Mouse (Mus musculus) liver, adult 2 months (tissue): ENCODE results near the gene Hoxc13. TPM values are rescaled to one million over a fixed set of nuclear protein-coding genes. Genes with fewer than 3 reads are reported as not detected.

Experiments used
- DNase-seq: peaks from one replicate; pipeline ENCODE4 v3.0.0-alpha.2; 2011; ENCODE audit warnings: low read depth, low spot score; ENCODE audit errors: extremely low read depth
- H3K27ac ChIP-seq: fragments of 200-500 bp; replicated peaks from 2 replicates; pipeline ENCODE4 v1.5.1; 2012; ENCODE audit warnings: low read depth, mild to moderate bottlenecking, control low read depth, inconsistent platforms, low read length; ENCODE audit not compliant: insufficient read depth
- H3K27me3 ChIP-seq: fragments of 200-500 bp; 2 replicates; pipeline ENCODE4 v1.6.1; 2012; ENCODE audit warnings: mild to moderate bottlenecking, moderate library complexity, low read length, inconsistent platforms; ENCODE audit not compliant: control insufficient read depth, insufficient read depth
- H3K36me3 ChIP-seq: fragments of 200-500 bp; 2 replicates; pipeline ENCODE4 v1.6.1; 2012; ENCODE audit warnings: low read length, inconsistent platforms; ENCODE audit not compliant: control insufficient read depth, insufficient read depth
- H3K4me1 ChIP-seq: fragments of 200-500 bp; 2 replicates; pipeline ENCODE4 v1.6.1; 2011; ENCODE audit warnings: low read length; ENCODE audit not compliant: control insufficient read depth, insufficient read depth
- H3K4me3 ChIP-seq: fragments of 200-500 bp; 2 replicates; pipeline ENCODE4 v1.5.1; 2011; ENCODE audit warnings: low read depth, mild to moderate bottlenecking, control low read depth, low read length, moderate library complexity; ENCODE audit not compliant: insufficient read depth
- H3K79me2 ChIP-seq: fragments of 200-500 bp; 2 replicates; pipeline ENCODE4 v1.6.1; 2012; ENCODE audit warnings: inconsistent platforms, mild to moderate bottlenecking, low read length, moderate library complexity; ENCODE audit not compliant: control insufficient read depth, insufficient read depth
- H3K9ac ChIP-seq: fragments of 200-500 bp; 2 replicates; pipeline ENCODE4 v1.6.1; 2012; ENCODE audit warnings: low read depth, mild to moderate bottlenecking, control low read depth, inconsistent platforms, low read length
- CTCF ChIP-seq: fragments of 200-500 bp; IDR thresholded peaks from 2 replicates; pipeline ENCODE4 v1.5.1; 2011; ENCODE audit warnings: low read depth, low read length, control low read depth
- POLR2A ChIP-seq: fragments of 200-500 bp; IDR thresholded peaks from 2 replicates; pipeline ENCODE4 v1.6.1; 2011; ENCODE audit warnings: low read length, control low read depth; ENCODE audit not compliant: insufficient read depth; ENCODE audit errors: extremely low read depth
- WGBS: fragments of 180-500 bp; shearing (Covaris S2); methylation state at CpG from one replicate; pipeline ENCODE4 v1.1.7; 2018; 5-methylcytosine and 5-hydroxymethylcytosine counted together
- polyA plus RNA-seq: library from polyadenylated mRNA; depleted of rRNA; stranded (reverse); fragments of >200 nt; gene quantifications from 2 replicates; pipeline ENCODE4 v1.2.3, GENCODE M21; 2012
- total RNA-seq: library from RNA; depleted of rRNA; stranded (reverse); fragments of >200 nt; gene quantifications from 2 replicates; pipeline ENCODE4 v1.2.3, GENCODE M21; 2014

The Hoxc13 gene
- total and polyA plus RNA-seq, 2 experiments, result not detected

DNA sequence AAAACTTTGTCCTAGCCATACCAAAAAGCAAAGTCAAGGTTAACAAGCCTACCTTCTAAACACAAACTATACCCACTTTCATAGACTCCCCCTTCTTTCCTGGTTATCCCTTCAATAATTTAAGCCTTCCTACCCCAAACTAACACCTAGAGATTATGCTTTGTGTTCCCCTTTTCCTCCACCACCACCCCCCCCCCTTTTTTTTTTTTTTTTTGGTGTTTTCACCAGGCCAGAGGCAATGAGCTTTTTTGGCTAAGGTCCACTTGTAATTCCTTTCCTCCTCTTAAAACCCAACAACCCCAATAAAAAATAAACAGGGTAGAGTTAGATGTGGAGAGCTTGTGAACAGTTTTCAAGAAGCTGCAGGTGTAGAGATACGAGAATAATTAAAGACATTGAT is 48.4 kb downstream of the Hoxc13 start:
- no peak for DNase-seq
- no peak for TF ChIP-seq POLR2A
- TF ChIP-seq CTCF, result no peak
- no peaks in the 10 kb centered on the region for H3K79me2 ChIP-seq
- 23% methylated on average over 1 of the region's 1 CpGs for whole genome bisulfite sequencing
- H3K9ac ChIP-seq, result no peak overlapping the region
- no peaks in the 10 kb centered on the region for H3K4me1 ChIP-seq
- H3K4me3 ChIP-seq, result no peak overlapping the region
- H3K27ac ChIP-seq, result no peak overlapping the region
- no peaks in the 10 kb centered on the region for H3K36me3 ChIP-seq
- H3K27me3 ChIP-seq, result peaks cover 36% of the 10 kb centered on the region

DNA sequence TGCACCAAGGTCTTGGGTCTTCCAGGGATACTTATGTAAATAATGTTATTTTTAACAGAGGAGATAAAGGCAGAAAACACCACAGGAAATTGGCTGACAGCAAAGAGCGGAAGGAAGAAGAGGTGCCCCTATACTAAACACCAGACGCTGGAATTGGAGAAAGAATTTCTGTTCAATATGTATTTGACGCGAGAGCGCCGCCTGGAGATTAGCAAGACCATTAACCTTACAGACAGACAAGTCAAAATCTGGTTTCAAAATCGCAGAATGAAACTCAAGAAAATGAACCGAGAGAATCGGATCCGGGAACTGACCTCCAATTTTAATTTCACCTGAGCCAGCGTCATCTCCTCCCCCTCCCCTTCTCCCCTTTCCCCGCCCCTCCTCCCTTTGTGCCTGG is 49.8 kb downstream of the Hoxc13 start:
- Histone ChIP-seq H3K4me3 (no peak overlapping the region), H3K4me1 (no peaks in the 10 kb centered on the region), H3K27me3 (peaks cover 36% of the 10 kb centered on the region), H3K9ac (no peak overlapping the region), H3K79me2 (no peaks in the 10 kb centered on the region), H3K36me3 (no peaks in the 10 kb centered on the region), H3K27ac (no peak overlapping the region)
- WGBS, result 4% methylated on average over 12 of the region's 12 CpGs
- DNase-seq, result no peak
- TF ChIP-seq CTCF (no peak), POLR2A (no peak)

DNA sequence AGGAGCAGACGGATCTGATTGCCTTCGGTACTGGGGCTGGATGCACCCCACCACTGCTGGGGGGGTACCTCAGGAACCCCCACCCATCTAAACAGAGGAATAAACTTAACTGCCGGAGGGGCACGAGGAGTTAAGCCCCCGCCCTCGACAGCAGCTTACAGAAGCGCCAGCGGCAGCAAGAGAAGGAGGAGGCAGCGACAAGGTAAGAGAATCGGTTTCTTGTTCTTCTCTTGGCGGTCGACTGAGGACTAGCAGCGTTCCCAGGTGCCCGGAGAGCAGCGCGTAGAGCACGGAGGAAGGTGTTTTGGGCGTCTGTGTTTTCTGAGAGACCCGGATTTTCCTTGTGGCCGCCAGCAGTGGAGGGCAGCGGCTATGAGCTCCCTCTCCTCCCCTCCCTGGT is 51.4 kb downstream of the Hoxc13 start:
- no peak for TF ChIP-seq POLR2A
- no peak for TF ChIP-seq CTCF
- Histone ChIP-seq H3K27me3 (peaks cover 41% of the 10 kb centered on the region), H3K4me3 (no peak overlapping the region), H3K36me3 (no peaks in the 10 kb centered on the region), H3K27ac (no peak overlapping the region), H3K9ac (no peak overlapping the region), H3K4me1 (no peaks in the 10 kb centered on the region), H3K79me2 (no peaks in the 10 kb centered on the region)
- DNase-seq, result no peak
- WGBS, result 2% methylated on average over 21 of the region's 21 CpGs

DNA sequence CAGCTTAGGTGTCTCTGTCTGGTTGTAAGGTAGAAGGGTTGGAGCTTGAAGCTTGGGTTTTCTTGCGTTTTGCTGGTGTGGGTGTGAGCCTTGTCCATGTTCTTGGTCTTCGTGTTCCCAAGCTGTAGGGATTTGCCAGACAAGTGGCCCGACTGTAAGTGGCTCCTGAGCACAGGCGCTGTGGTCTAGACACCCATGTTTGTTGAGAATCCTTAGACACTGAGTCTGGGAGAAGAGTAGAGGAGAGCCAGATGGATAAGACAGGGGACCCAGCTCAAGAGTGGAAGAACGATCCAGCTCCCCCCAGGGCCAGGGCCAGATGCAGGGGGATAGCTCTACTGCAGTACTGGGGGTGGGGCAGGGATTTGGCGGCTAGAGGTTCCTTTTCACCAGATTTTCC is 51.9 kb downstream of the Hoxc13 start:
- H3K36me3 ChIP-seq, result no peaks in the 10 kb centered on the region
- peaks cover 38% of the 10 kb centered on the region for H3K27me3 ChIP-seq
- H3K4me1 ChIP-seq, result no peaks in the 10 kb centered on the region
- 4% methylated on average over 6 of the region's 6 CpGs for WGBS
- no peak overlapping the region for H3K9ac ChIP-seq
- TF ChIP-seq CTCF (no peak), POLR2A (no peak)
- DNase-seq, result no peak
- H3K4me3 ChIP-seq, result no peak overlapping the region
- H3K27ac ChIP-seq, result no peak overlapping the region
- no peaks in the 10 kb centered on the region for H3K79me2 ChIP-seq

DNA sequence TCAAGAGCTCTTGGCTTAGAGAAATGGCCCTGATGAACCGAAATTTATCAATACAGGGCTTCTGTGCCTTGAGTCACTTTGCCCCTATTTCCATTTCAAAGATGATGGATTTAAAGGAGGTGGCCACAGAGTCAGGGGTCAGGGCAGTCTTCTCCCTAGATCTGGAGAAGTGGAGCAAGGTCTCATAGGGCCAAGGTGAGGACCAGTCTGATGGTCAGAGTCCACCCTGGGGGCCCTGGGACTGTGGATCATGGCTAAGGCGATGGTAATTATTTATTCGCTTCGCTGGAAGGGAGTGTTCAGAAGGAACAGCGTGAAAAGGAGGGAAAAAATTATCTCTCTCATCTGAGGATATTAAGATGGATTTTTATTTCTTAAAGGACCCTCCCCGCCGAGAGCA is 54.1 kb downstream of the Hoxc13 start:
- no peak overlapping the region for H3K27ac ChIP-seq
- H3K4me1 ChIP-seq, result no peaks in the 10 kb centered on the region
- DNase-seq, result no peak
- H3K27me3 ChIP-seq, result peaks cover 39% of the 10 kb centered on the region
- H3K36me3 ChIP-seq, result no peaks in the 10 kb centered on the region
- H3K4me3 ChIP-seq, result no peak overlapping the region
- no peak for TF ChIP-seq CTCF
- H3K9ac ChIP-seq, result no peak overlapping the region
- H3K79me2 ChIP-seq, result no peaks in the 10 kb centered on the region
- 13% methylated on average over 7 of the region's 7 CpGs for WGBS

DNA sequence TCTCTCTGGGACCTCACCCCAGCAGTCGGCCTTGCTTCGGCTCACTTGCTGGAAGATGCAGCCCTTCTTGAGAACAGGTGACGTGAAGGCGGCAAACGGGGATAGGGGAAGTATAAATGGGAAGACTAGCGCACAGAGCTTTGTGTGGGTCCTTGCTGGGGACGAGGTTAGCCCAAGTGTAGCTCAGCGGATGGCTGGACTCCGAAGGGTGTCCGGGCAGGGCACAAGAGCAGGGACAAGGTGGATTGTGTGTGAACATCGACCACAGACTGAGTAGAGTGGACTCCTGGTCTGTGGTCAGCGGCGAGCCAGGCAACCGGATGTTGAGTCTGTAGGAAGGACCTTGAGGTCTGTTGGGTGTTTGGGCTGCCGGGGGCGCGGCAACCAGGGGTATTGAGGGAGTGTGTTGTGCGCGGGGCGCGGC is 54.8 kb downstream of the Hoxc13 start:
- H3K4me1 ChIP-seq, result no peaks in the 10 kb centered on the region
- peaks cover 39% of the 10 kb centered on the region for H3K27me3 ChIP-seq
- DNase-seq, result no peak
- no peaks in the 10 kb centered on the region for H3K79me2 ChIP-seq
- WGBS, result 7% methylated on average over 21 of the region's 21 CpGs
- no peak overlapping the region for H3K9ac ChIP-seq
- TF ChIP-seq POLR2A, result no peak
- no peak for TF ChIP-seq CTCF
- H3K4me3 ChIP-seq, result no peak overlapping the region
- no peak overlapping the region for H3K27ac ChIP-seq
- no peaks in the 10 kb centered on the region for H3K36me3 ChIP-seq
